Mouse (Mus musculus) cortical plate, adult 2 months (tissue): ENCODE measurements around the gene Ppip5k1.

Experiments used
- CTCF ChIP-seq: fragments of 200-500 bp; IDR thresholded peaks from 2 replicates; pipeline ENCODE4 v1.5.1; 2011; ENCODE audit warnings: mild to moderate bottlenecking, control low read depth, low read length; ENCODE audit not compliant: insufficient read depth; ENCODE audit errors: extremely low read depth
- POLR2A ChIP-seq: fragments of 200-500 bp; IDR thresholded peaks from 2 replicates; pipeline ENCODE4 v1.6.1; 2011; ENCODE audit warnings: mild to moderate bottlenecking, low read length, control low read depth; ENCODE audit not compliant: insufficient read depth; ENCODE audit errors: extremely low read depth

DNA sequence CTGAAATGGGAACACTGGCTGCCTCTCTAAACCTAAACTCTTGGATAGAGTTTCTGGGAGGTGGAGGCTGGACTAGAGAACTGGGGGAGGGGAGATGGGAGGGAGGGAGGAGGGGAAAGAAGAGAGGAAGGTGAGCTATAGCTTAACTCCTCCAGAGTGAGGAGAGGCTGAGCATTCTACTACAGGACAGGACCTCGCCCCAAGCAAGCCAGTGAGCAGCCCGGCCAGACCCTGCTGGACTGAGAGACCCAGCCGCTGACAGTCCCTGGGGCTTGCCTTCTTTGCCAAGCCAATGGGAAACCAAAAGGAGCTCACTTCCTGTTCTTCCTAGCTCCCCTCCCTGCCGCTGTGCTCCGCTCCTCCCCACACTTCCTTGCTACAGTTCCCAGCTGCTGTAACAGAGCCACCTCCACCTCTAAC lies 46.2 kb downstream of the Ppip5k1 start:
- TF ChIP-seq CTCF (no peak), POLR2A (peak; percentile 68; the same call in 1 of the 2 replicates)
